Mouse (Mus musculus) T-cell, adult 2 months (primary cell): ENCODE data around the gene Cmtm6.

Experiments
- DNase-seq: peaks from one replicate; pipeline ENCODE4 v3.0.0; 2022; ENCODE audit warnings: low spot score

Gene Cmtm6

DNA sequence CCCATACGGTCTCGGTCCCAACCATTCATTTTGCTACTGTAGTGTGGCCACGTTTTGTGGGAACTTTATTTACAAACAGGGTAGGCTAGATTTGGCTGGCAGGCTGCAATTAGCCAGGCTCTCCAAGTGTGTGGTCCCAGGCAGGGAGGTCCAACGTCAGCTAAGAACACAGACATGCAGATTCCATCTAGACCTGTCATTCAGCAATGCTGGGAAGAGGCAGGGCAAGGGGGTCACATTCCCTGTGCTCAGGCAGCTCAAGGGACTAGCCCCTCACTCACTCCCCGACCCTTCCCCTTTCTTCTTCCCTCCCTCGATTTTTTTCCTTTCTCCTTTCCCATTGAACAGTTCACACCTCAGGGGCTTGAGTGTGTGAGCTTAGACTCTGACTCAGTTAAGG, 67.9 kb downstream of the Cmtm6 start:
- no peak for DNase-seq
